Mouse (Mus musculus): ENCODE results near the gene Slc26a8.

DNA sequence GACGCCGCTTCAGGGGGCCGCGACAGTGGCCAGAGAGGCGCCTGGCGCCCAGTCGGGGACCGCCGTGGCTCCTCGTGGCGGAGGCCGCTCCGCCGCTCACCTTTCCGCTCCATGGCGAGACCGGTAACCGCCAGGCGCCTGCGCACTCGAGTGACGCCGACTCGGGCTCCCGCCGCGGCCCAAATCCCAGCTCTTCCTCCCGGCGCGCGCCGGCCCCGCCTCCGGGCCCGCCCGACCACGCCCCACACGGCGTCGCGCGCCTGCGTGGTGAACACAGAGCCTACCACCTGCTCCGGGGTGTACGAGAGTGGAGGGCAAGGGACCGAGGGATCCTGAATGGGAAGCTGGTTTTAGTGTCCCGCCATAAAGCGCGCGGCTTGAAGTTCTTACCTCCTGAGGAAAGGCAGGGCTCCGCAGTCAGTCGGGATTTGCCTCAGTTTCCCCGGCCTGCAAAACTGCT lies 67.7 kb downstream of the Slc26a8 start, which contains the start of gene Srpk1:
- TF ChIP-seq ZC3H11A (IDR thresholded peaks at IDR 0.05; ENCODE audit: borderline replicate concordance, low read depth, low read length) (no peak), ZNF384 (IDR thresholded peaks at IDR 0.05; ENCODE audit: low read depth, low read length) (no peak), MAFK (IDR thresholded peaks at IDR 0.05; ENCODE audit: insufficient read depth, low read depth, low read length) (no peak), HCFC1 (IDR thresholded peaks at IDR 0.05; ENCODE audit: borderline replicate concordance, insufficient read depth, low read length) (peak; percentile 64; the same call in 1 of the 2 replicates)

All from ES-E14 (cell line).